Mouse (Mus musculus) limb, embryonic 14.5 days (tissue): ENCODE data around the gene Myh10. TPM values are rescaled to one million over a fixed set of nuclear protein-coding genes. Genes with fewer than 3 reads are reported as not detected.

Experiments used
- ATAC-seq: fragments of 200-750 bp; cut with Nextera tagmentation; 2 replicates; pipeline ENCODE4 v1.8.0; 2017; ENCODE audit warnings: low read depth, moderate number of reproducible peaks, moderate TSS enrichment; ENCODE audit not compliant: low FRiP score
- DNase-seq: peaks from one replicate; pipeline ENCODE4 v3.0.0-alpha.2; 2015; ENCODE audit warnings: low spot score
- H3K27ac ChIP-seq: fragments of 300-500 bp; sonication (generic); replicated peaks from 2 replicates; pipeline ENCODE4 v1.5.1; 2014; ENCODE audit warnings: low read depth, mild to moderate bottlenecking, low read length, moderate library complexity, mixed read lengths
- H3K27me3 ChIP-seq: fragments of 300-500 bp; sonication (generic); 2 replicates; pipeline ENCODE4 v1.6.1; 2014; ENCODE audit warnings: low read length, mixed read lengths; ENCODE audit not compliant: control insufficient read depth, insufficient read depth
- H3K36me3 ChIP-seq: fragments of 300-500 bp; sonication (generic); 2 replicates; pipeline ENCODE4 v1.6.1; 2014; ENCODE audit warnings: mild to moderate bottlenecking, low read length, moderate library complexity, mixed read lengths; ENCODE audit not compliant: control insufficient read depth, insufficient read depth
- H3K4me1 ChIP-seq: fragments of 300-500 bp; sonication (generic); 2 replicates; pipeline ENCODE4 v1.6.1; 2014; ENCODE audit warnings: antibody characterized with exemption, low read length, mixed read lengths; ENCODE audit not compliant: control insufficient read depth, insufficient read depth
- H3K4me2 ChIP-seq: fragments of 300-500 bp; sonication (generic); replicated peaks from 2 replicates; pipeline ENCODE4 v1.6.1; 2014; ENCODE audit warnings: low read depth, mild to moderate bottlenecking, low read length, moderate library complexity; ENCODE audit not compliant: severe bottlenecking
- H3K4me3 ChIP-seq: fragments of 300-500 bp; sonication (generic); replicated peaks from 2 replicates; pipeline ENCODE4 v1.5.1; 2014; ENCODE audit warnings: low read length
- H3K9ac ChIP-seq: fragments of 300-500 bp; sonication (generic); 2 replicates; pipeline ENCODE4 v1.6.1; 2014; ENCODE audit warnings: mild to moderate bottlenecking, low read depth, low read length, moderate library complexity; ENCODE audit not compliant: severe bottlenecking
- H3K9me3 ChIP-seq: fragments of 300-500 bp; sonication (generic); 2 replicates; pipeline ENCODE4 v1.6.1; 2016; ENCODE audit warnings: low read length; ENCODE audit not compliant: control insufficient read depth
- POLR2A ChIP-seq: fragments of 200-500 bp; IDR thresholded peaks from 2 replicates; pipeline ENCODE4 v1.8.0; 2012; ENCODE audit warnings: inconsistent platforms, mild to moderate bottlenecking, moderate library complexity, borderline replicate concordance; ENCODE audit not compliant: insufficient read depth, insufficient read length; ENCODE audit errors: extremely low read depth
- WGBS: fragments of 180-500 bp; shearing (Covaris S2); extraction: QIAGEN DNeasy Blood & Tissue Kit; methylation state at CpG from one replicate; pipeline ENCODE4 v1.1.7; 2014; 5-methylcytosine and 5-hydroxymethylcytosine counted together
- polyA plus RNA-seq, 2 experiments: library from polyadenylated mRNA; depleted of rRNA in 1 of 2; stranded (reverse) in 1 of 2; unstranded in 1 of 2; fragments of >200 nt; fragmentation: Nextera tagmentation in 1 of 2; extraction: Ambion mirVana in 1 of 2; gene quantifications; 2 replicates each; pipeline versions ENCODE4 v1.2.1 to v1.2.3; 2012 to 2014

Myh10 gene
- polyA plus RNA-seq, 2 experiments: 129 to 167 TPM

GRCm38 (mm10) chr11:68791794-68792193, 100.4 kb downstream of the Myh10 start:
- Histone ChIP-seq H3K4me1 (no peaks in the 10 kb centered on the region), H3K4me2 (no peak overlapping the region), H3K4me3 (no peak overlapping the region), H3K36me3 (peaks cover 94% of the 10 kb centered on the region), H3K27me3 (no peaks in the 10 kb centered on the region), H3K9me3 (no peaks in the 10 kb centered on the region), H3K27ac (no peak overlapping the region), H3K9ac (no peak overlapping the region)
- ATAC-seq (no peak), DNase-seq (no peak)
- TF ChIP-seq POLR2A: no peak
- 92% methylated on average over 9 of the region's 9 CpGs for WGBS

GRCm38 (mm10) chr11:68798258-68798657, 106.9 kb downstream of the Myh10 start:
- H3K4me2 ChIP-seq: no peak overlapping the region
- WGBS: 96% methylated on average over 10 of the region's 10 CpGs
- no peak for DNase-seq
- no peak overlapping the region for H3K9ac ChIP-seq
- no peaks in the 10 kb centered on the region for H3K27me3 ChIP-seq
- H3K4me3 ChIP-seq: no peak overlapping the region
- no peak overlapping the region for H3K27ac ChIP-seq
- H3K4me1 ChIP-seq: no peaks in the 10 kb centered on the region
- peaks cover 94% of the 10 kb centered on the region for H3K36me3 ChIP-seq
- ATAC-seq: no peak
- H3K9me3 ChIP-seq: no peaks in the 10 kb centered on the region
- no peak for TF ChIP-seq POLR2A

GRCm38 (mm10) chr11:68805148-68805547, 113.8 kb downstream of the Myh10 start:
- DNase-seq: no peak
- 77% methylated on average over 4 of the region's 4 CpGs for WGBS

GRCm38 (mm10) chr11:68807787-68808186, 116.4 kb downstream of the Myh10 start:
- Histone ChIP-seq H3K4me1 (no peaks in the 10 kb centered on the region), H3K36me3 (peaks cover 99% of the 10 kb centered on the region), H3K4me3 (no peak overlapping the region), H3K9me3 (no peaks in the 10 kb centered on the region), H3K27ac (no peak overlapping the region), H3K9ac (no peak overlapping the region), H3K4me2 (no peak overlapping the region), H3K27me3 (no peaks in the 10 kb centered on the region)
- ATAC-seq: peak; percentile 50; the same call in 1 of the 2 replicates
- WGBS: 37% methylated on average over 6 of the region's 6 CpGs
- no peak for TF ChIP-seq POLR2A
- DNase-seq: peak; percentile 55

More at GRCm38 (mm10) chr11:68805148-68805547, 113.8 kb downstream of the Myh10 start:
- peaks cover 99% of the 10 kb centered on the region for H3K36me3 ChIP-seq
- no peak overlapping the region for H3K4me3 ChIP-seq
- no peak overlapping the region for H3K4me2 ChIP-seq
- H3K27me3 ChIP-seq: no peaks in the 10 kb centered on the region
- no peak for TF ChIP-seq POLR2A
- no peaks in the 10 kb centered on the region for H3K9me3 ChIP-seq
- no peak for ATAC-seq
- H3K27ac ChIP-seq: no peak overlapping the region
- H3K9ac ChIP-seq: no peak overlapping the region
- H3K4me1 ChIP-seq: no peaks in the 10 kb centered on the region

GRCm38 (mm10) chr11:68811881-68812577, 120.7 kb downstream of the Myh10 start:
- 78% methylated on average over 9 of the region's 9 CpGs for WGBS
- TF ChIP-seq POLR2A: no peak
- H3K27me3 ChIP-seq: no peaks in the 10 kb centered on the region
- H3K36me3 ChIP-seq: peaks cover 96% of the 10 kb centered on the region
- H3K4me1 ChIP-seq: no peaks in the 10 kb centered on the region
- no peak overlapping the region for H3K9ac ChIP-seq
- no peak for DNase-seq
- H3K4me3 ChIP-seq: no peak overlapping the region
- no peaks in the 10 kb centered on the region for H3K9me3 ChIP-seq
- no peak overlapping the region for H3K4me2 ChIP-seq
- no peak overlapping the region for H3K27ac ChIP-seq
- no peak for ATAC-seq
